Mouse (Mus musculus) cerebellum, postnatal 4 days (tissue): ENCODE measurements around the gene Pla2g4c.

Source experiments
- DNase-seq, 2 experiments: peaks; one replicate each; pipeline ENCODE4 v3.0.0; 2022; ENCODE audit warnings: low spot score in 2 of 2, mixed read lengths in 1 of 2

Gene Pla2g4c

DNA sequence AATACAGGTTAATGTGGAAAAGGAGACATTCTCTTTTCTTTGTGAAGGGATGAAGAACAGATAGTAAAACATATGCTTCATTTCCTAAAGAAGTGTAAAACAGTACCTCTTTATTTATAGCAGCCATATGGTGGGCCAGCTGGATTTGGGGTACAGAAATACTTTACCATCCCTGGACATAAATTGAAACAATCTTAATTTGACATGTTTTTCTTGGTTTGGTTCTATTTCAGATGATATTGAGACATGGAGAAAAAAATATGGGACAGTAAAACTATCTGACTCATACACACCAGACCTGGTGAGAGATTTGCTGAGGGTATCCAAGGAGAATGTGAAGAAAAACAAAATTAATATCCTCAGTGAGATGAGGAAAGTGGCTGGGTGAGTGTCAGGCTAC is 31.5 kb downstream of the Pla2g4c start:
- no peak for DNase-seq

DNA sequence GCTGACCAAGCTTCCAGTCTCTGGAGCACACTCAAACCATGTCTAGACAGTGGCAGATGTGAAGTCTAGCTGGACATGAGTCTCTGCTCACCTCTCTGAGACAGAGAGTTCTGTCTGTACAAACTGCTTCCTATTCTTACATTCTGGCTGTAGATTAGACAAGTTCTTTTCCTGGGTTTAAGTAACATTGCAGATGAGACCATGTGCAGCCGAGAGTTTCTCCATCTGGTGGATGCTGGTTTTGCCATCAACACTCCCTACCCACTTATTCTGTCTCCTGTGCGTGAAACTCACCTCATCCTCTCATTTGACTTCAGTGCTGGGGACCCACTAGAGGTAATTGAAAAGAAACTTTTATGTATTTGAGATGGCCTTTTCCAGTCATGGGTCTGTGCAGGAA is 56.1 kb downstream of the Pla2g4c start:
- no peak for DNase-seq

DNA sequence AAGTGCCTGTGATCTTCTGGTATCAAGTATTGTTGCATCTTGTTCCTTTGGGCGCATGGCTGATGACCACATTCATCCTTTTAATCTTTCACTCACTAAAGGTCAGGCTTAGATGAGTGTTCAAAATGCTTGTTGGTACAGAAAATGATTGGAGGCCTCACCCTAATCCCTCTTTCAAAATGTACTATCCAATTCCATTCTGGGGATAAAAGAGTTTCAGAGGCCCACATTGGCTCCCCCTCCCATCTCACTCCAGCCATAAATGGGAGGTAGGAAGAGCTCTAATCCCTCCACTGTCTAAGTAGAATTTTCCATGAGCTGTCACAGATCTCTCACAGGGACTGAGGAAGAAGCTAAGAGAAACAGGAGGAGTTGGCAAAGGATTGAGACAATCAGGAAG is 73.4 kb downstream of the Pla2g4c start, which contains the start of gene Cabp5:
TSS of gene Cabp5 (plus strand) at position 301 of the 400 bp plus-strand sequence.
- no peak for DNase-seq
